In the genomic region with DNA sequence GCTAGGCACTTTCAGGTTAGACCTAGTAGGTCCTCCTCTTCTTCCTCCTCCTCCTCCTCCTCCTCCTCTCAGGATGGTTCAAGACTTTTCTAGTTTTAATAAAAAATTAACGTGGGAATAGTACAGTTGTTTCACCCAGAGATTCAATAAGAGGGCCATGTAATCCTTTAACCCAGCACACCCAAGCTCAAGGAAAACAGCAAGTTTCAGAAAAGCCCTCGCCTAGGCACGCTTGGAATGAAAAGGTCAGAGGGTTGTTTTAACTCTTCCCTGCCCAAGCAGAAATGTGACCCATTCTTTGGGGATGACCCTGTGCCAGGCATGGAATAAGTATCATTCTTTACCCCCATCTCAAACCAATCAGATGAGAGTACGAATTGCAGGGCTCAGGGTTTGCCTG, we compare ENCODE assay signal across 17 mouse cellular contexts.
DNase-seq lines count a peak whose midpoint lies in the region; ATAC-seq and TF ChIP-seq lines count a peak whose summit lies in the region.
"Had no signal": no experiment of that assay in that cellular context is flagged by ENCODE, and none has a peak within 500 bp of the region (broad histone marks: within the 10 kb centered on the region; RNA-seq: fewer than 3 reads in every experiment).

No protein-coding gene starts in this region.

- WGBS in heart, embryonic 10.5 days: 33% methylated on average over 4 of the region's 4 CpGs
- 57% methylated on average over 4 of the region's 4 CpGs for WGBS in kidney, adult 2 months
- WGBS in liver, embryonic 11.5 days: 40% methylated on average over 4 of the region's 4 CpGs
- 55% methylated on average over 4 of the region's 4 CpGs for WGBS in liver, postnatal 0 days (ENCODE audit: insufficient replicate concordance)
- 27% methylated on average over 4 of the region's 4 CpGs for WGBS in embryonic facial prominence, embryonic 10.5 days

- TF ChIP-seq POLR2A in kidney, adult 2 months (IDR thresholded peaks at IDR 0.05; ENCODE audit: low read depth, low read length): no peak

- peaks cover 36% of the 10 kb centered on the region for H3K4me1 ChIP-seq in heart, embryonic 10.5 days
- peaks cover 3% of the 10 kb centered on the region; the same call in 1 of the 2 replicates for H3K4me1 ChIP-seq in kidney, adult 2 months (ENCODE audit: control insufficient read depth, insufficient read depth, low read length)
- peaks cover 24% of the 10 kb centered on the region for H3K4me1 ChIP-seq in liver, embryonic 11.5 days (replicated peaks; ENCODE audit: control insufficient read depth, insufficient read depth, low read length)
- peaks cover 9% of the 10 kb centered on the region; the same call in 1 of the 2 replicates for H3K4me1 ChIP-seq in liver, postnatal 0 days (ENCODE audit: insufficient read depth)
- peaks cover 43% of the 10 kb centered on the region for H3K4me1 ChIP-seq in embryonic facial prominence, embryonic 10.5 days
- H3K4me1 ChIP-seq: hindbrain, embryonic 15.5 days had no signal

- ATAC-seq in liver, embryonic 11.5 days (replicated peaks; ENCODE audit: low FRiP score): no peak
- ATAC-seq in liver, postnatal 0 days: no peak
- ATAC-seq in inflammation-experienced regulatory T-cells, adult 6 months: no peak
- ATAC-seq: activated CD4-positive, CD25-positive, alpha-beta regulatory T cell, adult 4 months; forebrain, embryonic 16.5 days; Patski had no signal

- no peak overlapping the region for H3K4me3 ChIP-seq in heart, embryonic 10.5 days
- no peak overlapping the region for H3K4me3 ChIP-seq in kidney, adult 2 months (ENCODE audit: insufficient read depth, low read depth, low read length)
- no peak overlapping the region for H3K4me3 ChIP-seq in liver, embryonic 11.5 days (ENCODE audit: low read depth, low read length)
- no peak overlapping the region for H3K4me3 ChIP-seq in liver, postnatal 0 days (ENCODE audit: low read depth, low read length)
- no peak overlapping the region for H3K4me3 ChIP-seq in embryonic facial prominence, embryonic 10.5 days
- H3K4me3 ChIP-seq: embryonic facial prominence, embryonic 13.5 days; forebrain, embryonic 12.5 days; hindbrain, embryonic 15.5 days had no signal

- no peak for TF ChIP-seq CTCF in kidney, adult 2 months (conservative IDR thresholded peaks at IDR 0.05; ENCODE audit: insufficient read depth, insufficient read length, low read depth, low read length)
- no peak for TF ChIP-seq CTCF in liver, postnatal 0 days (IDR thresholded peaks at IDR 0.05; ENCODE audit: low read depth)

- no peaks in the 10 kb centered on the region for H3K9me3 ChIP-seq in heart, embryonic 10.5 days
- no peaks in the 10 kb centered on the region for H3K9me3 ChIP-seq in liver, embryonic 11.5 days (ENCODE audit: control insufficient read depth, low read length)
- H3K9me3 ChIP-seq in liver, postnatal 0 days (ENCODE audit: low read length): no peaks in the 10 kb centered on the region
- no peaks in the 10 kb centered on the region for H3K9me3 ChIP-seq in embryonic facial prominence, embryonic 10.5 days
- H3K9me3 ChIP-seq: embryonic facial prominence, embryonic 13.5 days; forebrain, embryonic 12.5 days; hindbrain, embryonic 15.5 days had no signal

- no peaks in the 10 kb centered on the region for H3K36me3 ChIP-seq in heart, embryonic 10.5 days
- H3K36me3 ChIP-seq in kidney, adult 2 months (ENCODE audit: control insufficient read depth, insufficient read depth, low read length): no peaks in the 10 kb centered on the region
- no peaks in the 10 kb centered on the region for H3K36me3 ChIP-seq in liver, embryonic 11.5 days (ENCODE audit: control insufficient read depth, insufficient read depth, low read length)
- no peaks in the 10 kb centered on the region for H3K36me3 ChIP-seq in liver, postnatal 0 days (replicated peaks; ENCODE audit: insufficient read depth, low read length)
- no peaks in the 10 kb centered on the region for H3K36me3 ChIP-seq in embryonic facial prominence, embryonic 10.5 days (replicated peaks)
- H3K36me3 ChIP-seq: embryonic facial prominence, embryonic 13.5 days; forebrain, embryonic 12.5 days; hindbrain, embryonic 15.5 days had no signal

- no peak for TF ChIP-seq EP300 in liver, postnatal 0 days (IDR thresholded peaks at IDR 0.05; ENCODE audit: low read depth)

- DNase-seq in heart, embryonic 10.5 days (ENCODE audit: low spot score): no peak
- DNase-seq in heart, adult 11 months: no peak
- DNase-seq in kidney, adult 2 months: peak; percentile 66
- no peak for DNase-seq in kidney, postnatal 25 days
- no peak for DNase-seq in liver, embryonic 11.5 days (ENCODE audit: low spot score)
- no peak for DNase-seq in liver, postnatal 0 days
- DNase-seq in embryonic facial prominence, embryonic 10.5 days (ENCODE audit: low spot score): no peak
- DNase-seq: cerebellum, adult 11-12 months; cerebellum, adult 9-10 months; cerebellum, postnatal 25 days had no signal

- H3K27ac ChIP-seq in heart, embryonic 10.5 days: peak overlapping the region; percentile 62; the same call in 1 of the 2 replicates
- H3K27ac ChIP-seq in kidney, adult 2 months (ENCODE audit: insufficient read depth, low read depth, low read length): peak overlapping the region; percentile 87
- no peak overlapping the region for H3K27ac ChIP-seq in liver, embryonic 11.5 days (ENCODE audit: low read depth, low read length)
- no peak overlapping the region for H3K27ac ChIP-seq in liver, postnatal 0 days (ENCODE audit: low read depth)
- H3K27ac ChIP-seq in embryonic facial prominence, embryonic 10.5 days (replicated peaks): peak overlapping the region; percentile 73; the same call in 1 of the 2 replicates
- H3K27ac ChIP-seq: embryonic facial prominence, embryonic 13.5 days; forebrain, embryonic 12.5 days; hindbrain, embryonic 15.5 days had no signal

- H3K27me3 ChIP-seq in heart, embryonic 10.5 days (ENCODE audit: insufficient read depth, poor library complexity, severe bottlenecking): 0 out of 2 replicates have a peak, but pooled peaks cover 2% of the 10 kb centered on the region
- no peaks in the 10 kb centered on the region for H3K27me3 ChIP-seq in kidney, adult 2 months (replicated peaks; ENCODE audit: control insufficient read depth, insufficient read depth, low read length)
- H3K27me3 ChIP-seq in liver, embryonic 11.5 days (replicated peaks; ENCODE audit: control insufficient read depth, insufficient read depth, low read length): peaks cover 2% of the 10 kb centered on the region; the same call in 1 of the 2 replicates
- no peaks in the 10 kb centered on the region for H3K27me3 ChIP-seq in liver, postnatal 0 days (ENCODE audit: insufficient read depth, low read length)
- H3K27me3 ChIP-seq in embryonic facial prominence, embryonic 10.5 days (replicated peaks; ENCODE audit: low read depth, poor library complexity, severe bottlenecking): peaks cover 10% of the 10 kb centered on the region; the same call in 1 of the 2 replicates
- H3K27me3 ChIP-seq: embryonic facial prominence, embryonic 13.5 days; forebrain, embryonic 12.5 days; hindbrain, embryonic 15.5 days; Patski had no signal

- peak overlapping the region; percentile 45 for H3K4me2 ChIP-seq in liver, embryonic 11.5 days
- no peak overlapping the region for H3K4me2 ChIP-seq in liver, postnatal 0 days (ENCODE audit: low read depth, low read length)
- H3K4me2 ChIP-seq: embryonic facial prominence, embryonic 13.5 days; forebrain, embryonic 12.5 days; hindbrain, embryonic 15.5 days had no signal

- peak overlapping the region; percentile 22; the same call in 1 of the 2 replicates for H3K9ac ChIP-seq in liver, embryonic 11.5 days (ENCODE audit: low read depth, low read length)
- H3K9ac ChIP-seq in liver, postnatal 0 days (replicated peaks): no peak overlapping the region
- H3K9ac ChIP-seq: embryonic facial prominence, embryonic 13.5 days; forebrain, embryonic 12.5 days; hindbrain, embryonic 15.5 days had no signal

Comparison
In these comparisons a context has a peak if more than half of its experiments do, and no peak if none do; other contexts are left out.
1. H3K27ac ChIP-seq: peak in heart, embryonic 10.5 days (single experiment), kidney, adult 2 months (single experiment) and embryonic facial prominence, embryonic 10.5 days (single experiment); none in liver, embryonic 11.5 days (single experiment) and liver, postnatal 0 days (single experiment).